Mouse (Mus musculus) midbrain, embryonic 11.5 days (tissue): Measurements from ENCODE around the gene Ptgdr2. TPM values are rescaled to one million over a fixed set of nuclear protein-coding genes. Genes with fewer than 3 reads are reported as not detected.

Experiments
- polyA plus RNA-seq: library from polyadenylated mRNA; unstranded; fragments of >200 nt; fragmentation: Nextera tagmentation; extraction: Ambion mirVana; gene quantifications from 2 replicates; pipeline ENCODE4 v1.2.1, GENCODE M21; 2014

Gene Ptgdr2
- polyA plus RNA-seq, 1 experiment from 2014 or later = 0.05 TPM

Other genes starting within 250 kb of the Ptgdr2 start
- gene Vps37c, start 248.4 kb upstream of the Ptgdr2 start, polyA plus RNA-seq = 23.1 and 26.0 TPM in 2 replicates
- 0.08 and 0.22 TPM in 2 replicates for gene Cd5, start 198.2 kb upstream of the Ptgdr2 start, polyA plus RNA-seq
- gene Cd6, start 107.1 kb upstream of the Ptgdr2 start, polyA plus RNA-seq = not detected in 2 replicates
- gene Slc15a3, start 97.4 kb upstream of the Ptgdr2 start, polyA plus RNA-seq = 0.18 and 0.25 TPM in 2 replicates
- gene Tmem132a, start 67.2 kb upstream of the Ptgdr2 start, polyA plus RNA-seq = 51.3 and 58.3 TPM in 2 replicates
- 38.7 and 41.2 TPM in 2 replicates for gene Tmem109, start 55.2 kb upstream of the Ptgdr2 start, polyA plus RNA-seq
- gene Prpf19, start 41.9 kb upstream of the Ptgdr2 start, polyA plus RNA-seq = 52.7 and 58.4 TPM in 2 replicates
- gene Zp1, start 16.5 kb upstream of the Ptgdr2 start, polyA plus RNA-seq = 0.22 TPM in 1 of 2 replicates, not detected in the other
- gene Ccdc86, start 12.1 kb downstream of the Ptgdr2 start, polyA plus RNA-seq = 20.0 and 22.5 TPM in 2 replicates
- gene Ms4a10, start 37.5 kb downstream of the Ptgdr2 start, polyA plus RNA-seq = not detected in 2 replicates
- not detected in 2 replicates for gene Ms4a15, start 56.1 kb downstream of the Ptgdr2 start, polyA plus RNA-seq
- gene Ms4a18, start 80.9 kb downstream of the Ptgdr2 start, polyA plus RNA-seq = not detected in 2 replicates
- gene Ms4a8a, start 143.9 kb downstream of the Ptgdr2 start, polyA plus RNA-seq = not detected in 2 replicates
- not detected in 2 replicates for gene 1700017D01Rik, start 193.7 kb downstream of the Ptgdr2 start, polyA plus RNA-seq
- gene 1700025F22Rik, start 228.2 kb downstream of the Ptgdr2 start, polyA plus RNA-seq = not detected in 2 replicates